Mouse (Mus musculus): Measurements from ENCODE around the gene Cav1.

- TF ChIP-seq POLR2A (IDR thresholded peaks at IDR 0.05; ENCODE audit: control insufficient read depth, low read depth, low read length) = no peak
- no peak for TF ChIP-seq CTCF (IDR thresholded peaks at IDR 0.05; ENCODE audit: control insufficient read depth, insufficient read depth, insufficient replicate concordance, low read depth, low read length)
These were observed 39.7 kb upstream of the Cav1 start for GRCm38 (mm10) chr6:17266466-17266865.

Measured in testis, adult 2 months (tissue).